22 mouse cellular contexts compared by ENCODE assay signal in genomic region chr9:59157663-59158062, GRCm38 (mm10).
DNase-seq lines count a peak whose midpoint lies in the region; ATAC-seq and TF ChIP-seq lines count a peak whose summit lies in the region.
"Had no signal": no experiment of that assay in that cellular context is flagged by ENCODE, and none has a peak within 500 bp of the region (broad histone marks: within the 10 kb centered on the region; RNA-seq: fewer than 3 reads in every experiment).

No protein-coding gene starts in this region.

- DNase-seq in urinary bladder, postnatal 14 days (ENCODE audit: low spot score), result no peak
- no peak for DNase-seq in thymus, postnatal 0 days (ENCODE audit: low spot score)
- DNase-seq in urinary bladder, postnatal 36 days (ENCODE audit: low spot score in 2 of 2), result no peak
- DNase-seq: adrenal gland, adult 2 months; adrenal gland, adult 8-10 months; adrenal gland, postnatal 10 days; adrenal gland, postnatal 14 days; adrenal gland, postnatal 25 days; adrenal gland, postnatal 36 days; B cell, adult 2 months; cerebellum, adult 11 months; cerebellum, adult 11-12 months had no signal

- H3K4me1 ChIP-seq in intestine, embryonic 15.5 days (replicated peaks), result no peaks in the 10 kb centered on the region
- H3K4me1 ChIP-seq in intestine, embryonic 16.5 days (ENCODE audit: control insufficient read depth, insufficient read depth, low read length), result 0 out of 2 replicates have a peak, but pooled peaks cover 3% of the 10 kb centered on the region
- no peaks in the 10 kb centered on the region for H3K4me1 ChIP-seq in intestine, postnatal 0 days (replicated peaks; ENCODE audit: control insufficient read depth, insufficient read depth, low read length)
- no peaks in the 10 kb centered on the region for H3K4me1 ChIP-seq in midbrain, embryonic 16.5 days (ENCODE audit: control insufficient read depth, insufficient read depth, low read length)

- 49% methylated on average over 5 of the region's 5 CpGs for WGBS in intestine, embryonic 15.5 days
- WGBS in intestine, embryonic 16.5 days, result 51% methylated on average over 5 of the region's 5 CpGs
- 41% methylated on average over 5 of the region's 5 CpGs for WGBS in intestine, postnatal 0 days
- WGBS in midbrain, embryonic 16.5 days, result 78% methylated on average over 5 of the region's 5 CpGs

- TF ChIP-seq CTCF in intestine, postnatal 0 days (IDR thresholded peaks at IDR 0.05; ENCODE audit: low read depth), result no peak

- no peak overlapping the region for H3K27ac ChIP-seq in intestine, embryonic 15.5 days
- no peak overlapping the region for H3K27ac ChIP-seq in intestine, embryonic 16.5 days (ENCODE audit: low read length)
- no peak overlapping the region for H3K27ac ChIP-seq in intestine, postnatal 0 days (ENCODE audit: low read depth, low read length)
- H3K27ac ChIP-seq in midbrain, embryonic 16.5 days (ENCODE audit: low read length), result no peak overlapping the region

- no peaks in the 10 kb centered on the region for H3K9me3 ChIP-seq in intestine, embryonic 15.5 days
- no peaks in the 10 kb centered on the region for H3K9me3 ChIP-seq in intestine, embryonic 16.5 days (ENCODE audit: control insufficient read depth, low read length)
- H3K9me3 ChIP-seq in intestine, postnatal 0 days (ENCODE audit: control insufficient read depth), result no peaks in the 10 kb centered on the region
- H3K9me3 ChIP-seq in midbrain, embryonic 16.5 days (replicated peaks; ENCODE audit: control insufficient read depth, low read length, poor library complexity, severe bottlenecking), result no peaks in the 10 kb centered on the region
- H3K9me3 ChIP-seq: G1E had no signal

- no peak overlapping the region for H3ac ChIP-seq in myocyte (ENCODE audit: control insufficient read depth, insufficient read length)

- no peak for TF ChIP-seq POLR2A in myocyte (IDR thresholded peaks at IDR 0.05; ENCODE audit: insufficient read length, low read depth)

- H3K4me2 ChIP-seq in intestine, embryonic 15.5 days (replicated peaks), result no peak overlapping the region
- no peak overlapping the region for H3K4me2 ChIP-seq in intestine, embryonic 16.5 days (ENCODE audit: low read depth, low read length)
- H3K4me2 ChIP-seq in intestine, postnatal 0 days (replicated peaks; ENCODE audit: low read depth), result no peak overlapping the region
- peak overlapping the region; percentile 12 for H3K4me2 ChIP-seq in myocyte (ENCODE audit: low read depth)
- no peak overlapping the region for H3K4me2 ChIP-seq in midbrain, embryonic 16.5 days (ENCODE audit: low read length)

- ATAC-seq in intestine, embryonic 15.5 days, result peak; percentile 63
- ATAC-seq in intestine, embryonic 16.5 days, result peak; percentile 85
- ATAC-seq in intestine, postnatal 0 days, result peak; percentile 54; the same call in 1 of the 2 replicates
- no peak for ATAC-seq in midbrain, embryonic 16.5 days
- ATAC-seq: activated CD4-positive, CD25-positive, alpha-beta regulatory T cell, adult 4 months; CD4-positive, CD25-positive, alpha-beta regulatory T cell, adult 4 months; Patski had no signal

- H3K79me2 ChIP-seq in myocyte (ENCODE audit: control insufficient read depth, insufficient read depth), result no peaks in the 10 kb centered on the region

- no peaks in the 10 kb centered on the region for H3K36me3 ChIP-seq in intestine, embryonic 15.5 days
- H3K36me3 ChIP-seq in intestine, embryonic 16.5 days (ENCODE audit: control insufficient read depth, insufficient read depth, low read length), result no peaks in the 10 kb centered on the region
- H3K36me3 ChIP-seq in intestine, postnatal 0 days (ENCODE audit: control insufficient read depth, insufficient read depth), result no peaks in the 10 kb centered on the region
- no peaks in the 10 kb centered on the region for H3K36me3 ChIP-seq in myocyte (ENCODE audit: control insufficient read depth, insufficient read depth)
- H3K36me3 ChIP-seq in midbrain, embryonic 16.5 days (ENCODE audit: control insufficient read depth, insufficient read depth, low read length), result no peaks in the 10 kb centered on the region
- H3K36me3 ChIP-seq: G1E had no signal

- no peak overlapping the region for H3K4me3 ChIP-seq in intestine, embryonic 15.5 days (replicated peaks)
- H3K4me3 ChIP-seq in intestine, embryonic 16.5 days (ENCODE audit: low read length), result no peak overlapping the region
- no peak overlapping the region for H3K4me3 ChIP-seq in intestine, postnatal 0 days (ENCODE audit: low read depth, low read length)
- no peak overlapping the region for H3K4me3 ChIP-seq in myocyte
- no peak overlapping the region for H3K4me3 ChIP-seq in midbrain, embryonic 16.5 days (ENCODE audit: low read depth, low read length)

- H3K9ac ChIP-seq in intestine, embryonic 15.5 days, result no peak overlapping the region
- no peak overlapping the region for H3K9ac ChIP-seq in intestine, embryonic 16.5 days (ENCODE audit: low read depth, low read length)
- no peak overlapping the region for H3K9ac ChIP-seq in intestine, postnatal 0 days (ENCODE audit: low read depth, low read length)
- no peak overlapping the region for H3K9ac ChIP-seq in midbrain, embryonic 16.5 days (ENCODE audit: low read depth, low read length)

- no peaks in the 10 kb centered on the region for H3K27me3 ChIP-seq in intestine, embryonic 15.5 days (replicated peaks)
- H3K27me3 ChIP-seq in intestine, embryonic 16.5 days (replicated peaks; ENCODE audit: control insufficient read depth, insufficient read depth, low read length), result no peaks in the 10 kb centered on the region; the same call in 1 of the 2 replicates
- peaks cover 6% of the 10 kb centered on the region; the same call in 1 of the 2 replicates for H3K27me3 ChIP-seq in intestine, postnatal 0 days (replicated peaks; ENCODE audit: control insufficient read depth, insufficient read depth, low read length)
- H3K27me3 ChIP-seq in myocyte (ENCODE audit: control insufficient read depth, insufficient read depth, insufficient read length), result no peaks in the 10 kb centered on the region
- no peaks in the 10 kb centered on the region for H3K27me3 ChIP-seq in midbrain, embryonic 16.5 days (ENCODE audit: control insufficient read depth, insufficient read depth, low read depth, low read length)
- H3K27me3 ChIP-seq: CH12.LX had no signal

TF ChIP-seq in myocyte, 11 proteins besides CTCF, POLR2A, EP300 and RAD21:
- no peak for TF ChIP-seq SRF (IDR thresholded peaks at IDR 0.05; ENCODE audit: control insufficient read depth, insufficient read length, low read depth)
TF ChIP-seq in myocyte: peak in this region for 0.
